In the genomic region with DNA sequence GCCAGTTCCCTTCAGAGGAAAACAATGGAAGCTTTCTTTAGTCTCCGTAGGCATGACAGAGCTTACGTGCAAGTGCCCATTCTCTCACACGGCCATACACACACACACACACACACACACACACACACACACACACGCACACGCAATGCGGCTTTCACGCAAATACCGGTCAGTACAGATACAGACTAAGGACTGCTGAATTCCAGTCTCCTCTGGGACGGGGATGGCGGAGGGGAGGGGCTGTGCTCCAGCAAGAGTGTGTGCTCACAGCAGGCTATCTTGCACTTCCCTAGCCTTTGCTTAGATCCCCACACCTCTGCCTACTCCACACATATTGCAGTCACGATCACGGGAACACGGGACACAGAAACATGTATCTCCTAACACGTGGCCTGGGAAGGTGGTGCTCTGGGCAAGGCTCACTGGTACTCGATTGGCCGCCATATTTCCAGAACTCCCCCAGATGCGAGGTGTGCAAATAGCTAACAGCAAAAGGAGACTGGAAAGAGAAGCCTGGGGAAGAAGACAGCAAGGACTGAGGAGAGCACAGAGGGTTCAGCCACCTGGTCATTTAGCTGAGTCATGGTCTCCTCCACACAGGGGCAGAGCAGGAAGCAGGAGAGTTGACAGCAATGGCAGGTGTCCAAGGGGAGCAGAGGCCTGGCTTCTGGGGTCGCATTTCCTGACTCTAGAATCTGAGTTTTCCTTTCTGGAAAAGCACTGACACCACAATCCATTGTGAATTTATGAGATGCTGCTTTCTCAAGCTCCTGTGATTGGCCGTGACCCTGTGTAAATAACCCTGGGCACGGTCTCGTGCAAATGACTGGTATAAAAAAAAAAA, we compare ENCODE assay signal across 8 mouse cellular contexts. TPM values are rescaled to one million over a fixed set of nuclear protein-coding genes. Genes with fewer than 3 reads are reported as not detected.
DNase-seq lines count a peak whose midpoint lies in the region; ATAC-seq and TF ChIP-seq lines count a peak whose summit lies in the region.

No protein-coding gene starts in this region.

- H3K36me3 ChIP-seq in E14TG2a.4 (ENCODE audit: insufficient read depth, low read length): no peaks in the 10 kb centered on the region
- no peaks in the 10 kb centered on the region for H3K36me3 ChIP-seq in heart, postnatal 0 days (replicated peaks; ENCODE audit: control insufficient read depth, insufficient read depth, low read length)
- H3K36me3 ChIP-seq in liver, embryonic 13.5 days: no peaks in the 10 kb centered on the region; the same call in 1 of the 2 replicates

- DNase-seq in Patski (ENCODE audit: low read depth, low spot score): peak; percentile 80
- peak; percentile 47 for DNase-seq in heart, postnatal 0 days (ENCODE audit: low spot score)
- DNase-seq in liver, embryonic 13.5 days: no peak
- no peak for DNase-seq in left cerebral cortex, adult 9 months (ENCODE audit: low spot score in 2 of 2)
- no peak for DNase-seq in thymus, adult 18-20 months
- DNase-seq in testis, postnatal 14 days (ENCODE audit: low spot score): no peak
- no peak for DNase-seq in layer of hippocampus, adult 2 months (ENCODE audit: low spot score in 2 of 2)

- 71% methylated on average over 21 of the region's 21 CpGs for WGBS in heart, postnatal 0 days
- WGBS in liver, embryonic 13.5 days (ENCODE audit: insufficient replicate concordance): 85% methylated on average over 21 of the region's 21 CpGs

- ATAC-seq in Patski: peak; percentile 6
- ATAC-seq in heart, postnatal 0 days (ENCODE audit: insufficient read depth, low read depth): peak; percentile 62; the same call in 1 of the 2 replicates
- peak; percentile 27; the same call in 1 of the 2 replicates for ATAC-seq in liver, embryonic 13.5 days (ENCODE audit: low read depth)

- H3K4me3 ChIP-seq in E14TG2a.4 (replicated peaks; ENCODE audit: low read length): peak overlapping the region; percentile 47
- H3K4me3 ChIP-seq in heart, postnatal 0 days (ENCODE audit: low read depth, low read length): no peak overlapping the region
- H3K4me3 ChIP-seq in liver, embryonic 13.5 days (replicated peaks): no peak overlapping the region
- no peak overlapping the region for H3K4me3 ChIP-seq in layer of hippocampus, adult 2 months

- H3K27me3 ChIP-seq in E14TG2a.4 (ENCODE audit: insufficient read depth, low read length) (peaks cover 9% of the 10 kb centered on the region; the same call in 1 of the 2 replicates), Patski (no peaks in the 10 kb centered on the region)
- H3K27me3 ChIP-seq in heart, postnatal 0 days (ENCODE audit: control insufficient read depth, insufficient read depth, low read length): no peaks in the 10 kb centered on the region
- H3K27me3 ChIP-seq in liver, embryonic 13.5 days: no peaks in the 10 kb centered on the region

- no peak for TF ChIP-seq CTCF in E14TG2a.4 (conservative IDR thresholded peaks at IDR 0.05; ENCODE audit: low read length)
- no peak for TF ChIP-seq CTCF in Patski (IDR thresholded peaks at IDR 0.05)
- TF ChIP-seq CTCF in heart, postnatal 0 days (IDR thresholded peaks at IDR 0.05; ENCODE audit: low read depth): no peak
- no peak for TF ChIP-seq CTCF in layer of hippocampus, adult 2 months (conservative IDR thresholded peaks at IDR 0.05)

- no peak overlapping the region for H3K27ac ChIP-seq in heart, postnatal 0 days (ENCODE audit: low read depth)
- H3K27ac ChIP-seq in liver, embryonic 13.5 days: 0 out of 2 replicates have a peak overlapping the region, but pooled peaks have one; percentile 10
- no peak overlapping the region for H3K27ac ChIP-seq in layer of hippocampus, adult 2 months

- peaks cover 70% of the 10 kb centered on the region for H3K4me1 ChIP-seq in E14TG2a.4 (replicated peaks; ENCODE audit: low read depth, low read length)
- 0 out of 2 replicates have a peak, but pooled peaks cover 3% of the 10 kb centered on the region for H3K4me1 ChIP-seq in heart, postnatal 0 days (ENCODE audit: control insufficient read depth, insufficient read depth)
- H3K4me1 ChIP-seq in liver, embryonic 13.5 days (replicated peaks): peaks cover 77% of the 10 kb centered on the region

- in situ Hi-C loops in Patski (cut with MboI; ENCODE audit: low pct_unique_long_range_greater_than_20kb): no loop called here

- H3K9ac ChIP-seq in heart, postnatal 0 days (replicated peaks; ENCODE audit: low read depth, low read length): no peak overlapping the region
- H3K9ac ChIP-seq in liver, embryonic 13.5 days: no peak overlapping the region

- H3K4me2 ChIP-seq in heart, postnatal 0 days (ENCODE audit: low read depth, low read length): no peak overlapping the region
- no peak overlapping the region for H3K4me2 ChIP-seq in liver, embryonic 13.5 days

- POLR2A ChIA-PET in Patski (lab: Charles Lee): interaction anchor here (0.7 kb wide), 1 partner anchor 588 kb away, joined by 4 read pairs; no protein-coding TSS in a partner anchor

- H3K9me3 ChIP-seq in E14TG2a.4 (ENCODE audit: low read length): no peaks in the 10 kb centered on the region
- no peaks in the 10 kb centered on the region for H3K9me3 ChIP-seq in heart, postnatal 0 days (replicated peaks; ENCODE audit: control insufficient read depth, low read length)
- H3K9me3 ChIP-seq in liver, embryonic 13.5 days (replicated peaks): no peaks in the 10 kb centered on the region

- no peak for TF ChIP-seq EP300 in heart, postnatal 0 days (IDR thresholded peaks at IDR 0.05; ENCODE audit: low read depth)

- CTCF ChIA-PET in Patski (lab: Charles Lee): interaction anchor here (1.1 to 2.7 kb wide), 8 partner anchors 10 to 908 kb away, joined by 3 to 17 read pairs (median 4); a partner anchor contains a TSS

RNA-seq across cellular contexts. Expression of a gene that starts 56.3 kb away (rescaled TPM):
- 12.2 TPM for polyA plus RNA-seq in Patski (2021)
- total RNA-seq in heart, postnatal 0 days (2014; rRNA removed; ENCODE audit: low replicate concordance): 15.2 and 22.5 TPM in 2 replicates
- polyA plus RNA-seq in heart, postnatal 0 days (2015; fragmentation: Nextera tagmentation; extraction: Ambion mirVana): 9.7 and 10.5 TPM in 2 replicates
- polyA plus RNA-seq in liver, embryonic 13.5 days (2015; fragmentation: Nextera tagmentation; extraction: Ambion mirVana): 8.3 and 9.6 TPM in 2 replicates
- total RNA-seq in layer of hippocampus, adult 2 months (2021): 10 to 100 TPM; 25.9 to 27.4 TPM

Comparison
In these comparisons a context has a peak if more than half of its experiments do, and no peak if none do; other contexts are left out.
1. ATAC-seq: peak in every context shown above with its lines; median percentile 62 in heart, postnatal 0 days; 27 in liver, embryonic 13.5 days; 6 in Patski.
2. DNase-seq: peak in Patski (single experiment) and heart, postnatal 0 days (single experiment); none in liver, embryonic 13.5 days (single experiment), left cerebral cortex, adult 9 months (0 of 2), thymus, adult 18-20 months (0 of 2), testis, postnatal 14 days (single experiment) and layer of hippocampus, adult 2 months (0 of 2).